Mouse (Mus musculus): ENCODE measurements around the gene Hook2. TPM values are rescaled to one million over a fixed set of nuclear protein-coding genes. Genes with fewer than 3 reads are reported as not detected.

Hook2 gene
- total and polyA plus RNA-seq, 3 experiments, result 7.1 to 24.7 (median 9.8) TPM

DNA sequence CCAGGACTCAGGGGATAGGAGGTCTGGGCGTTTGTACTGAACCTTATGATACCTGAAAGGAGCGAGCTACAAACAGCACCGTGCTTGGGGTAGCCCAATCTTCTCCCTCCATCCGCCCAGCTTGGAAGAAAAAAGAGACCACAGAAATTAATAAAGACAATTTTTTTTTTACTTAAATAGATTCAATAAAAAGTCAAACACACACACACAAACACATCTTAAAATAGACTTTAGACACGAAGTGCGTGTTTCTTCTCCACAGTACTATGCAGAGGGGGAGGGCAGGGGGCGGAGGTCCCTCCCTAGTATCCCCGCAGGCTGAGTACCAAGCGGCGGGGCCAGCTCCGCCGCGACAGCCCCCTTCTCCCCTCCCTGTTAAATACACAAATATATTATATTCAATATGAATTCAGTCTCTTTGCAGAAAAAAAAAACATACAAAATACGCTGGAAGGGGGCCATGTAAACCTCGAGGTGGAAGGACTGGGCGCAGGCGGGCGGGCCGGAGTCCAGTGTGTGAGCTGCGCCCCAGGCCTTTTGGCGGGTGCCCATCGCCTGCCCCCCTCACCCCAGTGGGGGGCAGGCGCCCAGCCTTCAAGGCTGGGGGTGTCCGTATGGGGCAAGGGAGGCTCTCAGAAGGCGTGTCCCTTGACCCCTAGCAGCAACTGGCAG, 13.5 kb upstream of the Hook2 start:
- in situ Hi-C loops (cut with MboI; ENCODE audit: low pct_ligation_motif_present, low pct_unique_long_range_greater_than_20kb, low sequenced_read_pairs) (no loop called here), dilution Hi-C loops (cut with MboI; ENCODE audit: extremely low pct_ligation_motif_present, extremely low pct_unique_long_range_greater_than_20kb, low sequenced_read_pairs) (no loop called here)
- Histone ChIP-seq H3K9ac (ENCODE audit: insufficient read depth, low read depth) (peak overlapping the region; percentile 81), H3K4me1 (ENCODE audit: control insufficient read depth in 1 of 2, insufficient read depth in 2 of 2) (peaks cover 5 to 29% of the 10 kb centered on the region in 2 experiments), H3K27me3 (replicated peaks) (no peaks in the 10 kb centered on the region), H3K9me3 (replicated peaks; ENCODE audit: low read length) (no peaks in the 10 kb centered on the region), H3K4me2 (ENCODE audit: insufficient read depth, low read depth, poor library complexity, severe bottlenecking) (no peak overlapping the region), H3K36me3 (replicated peaks in 1 of 2; ENCODE audit: control insufficient read depth in 1 of 2, insufficient read depth in 1 of 2, low read length in 1 of 2) (peaks cover 13 to 24% of the 10 kb centered on the region in 2 experiments), H3K27ac (ENCODE audit: insufficient read depth, low read depth) (peak overlapping the region; percentile 93), H3K79me2 (replicated peaks; ENCODE audit: control insufficient read depth, extremely low read depth, insufficient read depth, poor library complexity, severe bottlenecking) (peaks cover 20% of the 10 kb centered on the region), H3K4me3 (replicated peaks in 1 of 3; ENCODE audit: low read depth in 2 of 3, low read length in 2 of 3, poor library complexity in 1 of 3) (peak overlapping the region; percentile 82 to 94 (median 92))
- TF ChIP-seq ZNF384 (IDR thresholded peaks at IDR 0.05; ENCODE audit: low read depth, low read length), result no peak
- TF ChIP-seq IRF4 (IDR thresholded peaks at IDR 0.05; ENCODE audit: low read depth, low read length), result no peak
- 0 out of 2 replicates have a peak, but pooled peaks have one; percentile 15 for TF ChIP-seq NELFE (IDR thresholded peaks at IDR 0.05; ENCODE audit: low read depth, low read length)
- no peak for TF ChIP-seq POLR2AphosphoS2 (IDR thresholded peaks at IDR 0.05; ENCODE audit: low read depth, low read length)
- TF ChIP-seq ELF1 (IDR thresholded peaks at IDR 0.05; ENCODE audit: low read depth, low read length), result no peak
- peak; percentile 96 for TF ChIP-seq CHD1 (IDR thresholded peaks at IDR 0.05; ENCODE audit: low read depth, low read length)
- TF ChIP-seq JUN (IDR thresholded peaks at IDR 0.05; ENCODE audit: insufficient read depth, low read depth, low read length), result no peak
- no peak for DNase-seq (ENCODE audit: extremely low read depth)

GRCm38 (mm10) chr8:84977435-84978247, 12.8 kb upstream of the Hook2 start:
- H3K4me2 ChIP-seq (ENCODE audit: insufficient read depth, low read depth, poor library complexity, severe bottlenecking), result no peak overlapping the region
- DNase-seq (ENCODE audit: extremely low read depth), result peak; percentile 71
- H3K36me3 ChIP-seq (replicated peaks in 1 of 2; ENCODE audit: control insufficient read depth in 1 of 2, insufficient read depth in 1 of 2, low read length in 1 of 2), result peaks cover 13 to 20% of the 10 kb centered on the region in 2 experiments
- H3K4me3 ChIP-seq (replicated peaks in 1 of 3; ENCODE audit: low read depth in 2 of 3, low read length in 2 of 3, poor library complexity in 1 of 3), result peak overlapping the region; percentile 82 to 94 (median 92)
- H3K79me2 ChIP-seq (replicated peaks; ENCODE audit: control insufficient read depth, extremely low read depth, insufficient read depth, poor library complexity, severe bottlenecking), result peaks cover 20% of the 10 kb centered on the region
- in situ Hi-C loops (cut with MboI; ENCODE audit: low pct_ligation_motif_present, low pct_unique_long_range_greater_than_20kb, low sequenced_read_pairs) (no loop called here), dilution Hi-C loops (cut with MboI; ENCODE audit: extremely low pct_ligation_motif_present, extremely low pct_unique_long_range_greater_than_20kb, low sequenced_read_pairs) (no loop called here)
- no peaks in the 10 kb centered on the region for H3K9me3 ChIP-seq (replicated peaks; ENCODE audit: low read length)
- no peaks in the 10 kb centered on the region for H3K27me3 ChIP-seq (replicated peaks)
- H3K27ac ChIP-seq (ENCODE audit: insufficient read depth, low read depth), result peak overlapping the region; percentile 93
- H3K4me1 ChIP-seq (ENCODE audit: control insufficient read depth in 1 of 2, insufficient read depth in 2 of 2), result peaks cover 11 to 36% of the 10 kb centered on the region in 2 experiments
- H3K9ac ChIP-seq (ENCODE audit: insufficient read depth, low read depth), result peak overlapping the region; percentile 81
- TF ChIP-seq ZMIZ1 (IDR thresholded peaks at IDR 0.05; ENCODE audit: low read depth, low read length) (no peak; the same call in 1 of the 2 replicates), NELFE (IDR thresholded peaks at IDR 0.05; ENCODE audit: low read depth, low read length) (no peak), CTCF (conservative IDR thresholded peaks at IDR 0.05 in 1 of 2, IDR thresholded peaks at IDR 0.05 in 1 of 2; ENCODE audit: low read depth in 2 of 2, low read length in 2 of 2) (no peak), MXI1 (IDR thresholded peaks at IDR 0.05; ENCODE audit: low read depth, low read length) (peak; percentile 69), ZNF384 (IDR thresholded peaks at IDR 0.05; ENCODE audit: low read depth, low read length) (no peak), EP300 (IDR thresholded peaks at IDR 0.05; ENCODE audit: low read length) (no peak), TBP (conservative IDR thresholded peaks at IDR 0.05; ENCODE audit: low read depth, low read length) (no peak), USF1 (IDR thresholded peaks at IDR 0.05; ENCODE audit: low read depth, low read length) (peak; percentile 59), PAX5 (IDR thresholded peaks at IDR 0.05; ENCODE audit: low read length) (no peak), SMC3 (IDR thresholded peaks at IDR 0.05; ENCODE audit: low read depth, low read length) (no peak), JUN (IDR thresholded peaks at IDR 0.05; ENCODE audit: insufficient read depth, low read depth, low read length) (no peak), MAX (IDR thresholded peaks at IDR 0.05; ENCODE audit: low read length) (no peak), MAZ (IDR thresholded peaks at IDR 0.05; ENCODE audit: low read depth, low read length) (no peak), CHD2 (IDR thresholded peaks at IDR 0.05; ENCODE audit: low read length) (no peak), ZKSCAN1 (IDR thresholded peaks at IDR 0.05; ENCODE audit: borderline replicate concordance, low read depth, low read length) (no peak), KAT2A (IDR thresholded peaks at IDR 0.05; ENCODE audit: insufficient replicate concordance, low read length) (no peak), IRF4 (IDR thresholded peaks at IDR 0.05; ENCODE audit: low read depth, low read length) (no peak), CHD1 (IDR thresholded peaks at IDR 0.05; ENCODE audit: low read depth, low read length) (no peak; the same call in 1 of the 2 replicates), RCOR1 (conservative IDR thresholded peaks at IDR 0.05; ENCODE audit: low read depth, low read length) (no peak), GABPA (IDR thresholded peaks at IDR 0.05; ENCODE audit: insufficient replicate concordance, low read depth, low read length) (no peak), NRF1 (IDR thresholded peaks at IDR 0.05; ENCODE audit: low read depth, low read length) (no peak), ELF1 (IDR thresholded peaks at IDR 0.05; ENCODE audit: low read depth, low read length) (peak; percentile 83), POLR2A (IDR thresholded peaks at IDR 0.05; ENCODE audit: low read depth, low read length) (peak; percentile 58; the same call in 1 of the 2 replicates), E2F4 (IDR thresholded peaks at IDR 0.05; ENCODE audit: insufficient replicate concordance, low read depth, low read length) (no peak), MAFK (IDR thresholded peaks at IDR 0.05; ENCODE audit: insufficient replicate concordance, low read length) (no peak), BHLHE40 (IDR thresholded peaks at IDR 0.05; ENCODE audit: low read depth, low read length) (0 out of 2 replicates have a peak, but pooled peaks have one; percentile 16), USF2 (conservative IDR thresholded peaks at IDR 0.05; ENCODE audit: low read depth, low read length) (peak; percentile 31; the same call in 1 of the 2 replicates), HCFC1 (IDR thresholded peaks at IDR 0.05; ENCODE audit: low read depth, low read length) (no peak; the same call in 1 of the 2 replicates)
